Mouse (Mus musculus) midbrain, embryonic 14.5 days (tissue): Measurements from ENCODE around the gene Stard10. TPM values are rescaled to one million over a fixed set of nuclear protein-coding genes. Genes with fewer than 3 reads are reported as not detected.

Experiments
- ATAC-seq: fragments of 200-750 bp; cut with Nextera tagmentation; 2 replicates; pipeline ENCODE4 v1.8.0; 2017; ENCODE audit warnings: moderate number of reproducible peaks, moderate library complexity; ENCODE audit not compliant: low FRiP score, low TSS enrichment
- DNase-seq: peaks from one replicate; pipeline ENCODE4 v3.0.0-alpha.2; 2015
- H3K27ac ChIP-seq: fragments of 300-500 bp; sonication (generic); replicated peaks from 2 replicates; pipeline ENCODE4 v1.5.1; 2014; ENCODE audit warnings: mild to moderate bottlenecking, low read depth, low read length, moderate library complexity
- H3K27me3 ChIP-seq: fragments of 300-500 bp; sonication (generic); 2 replicates; pipeline ENCODE4 v1.6.1; 2014; ENCODE audit warnings: low read length, control low read depth, mixed read lengths; ENCODE audit not compliant: control insufficient read depth, insufficient read depth
- H3K36me3 ChIP-seq: fragments of 300-500 bp; sonication (generic); 2 replicates; pipeline ENCODE4 v1.6.1; 2014; ENCODE audit warnings: low read length, control low read depth; ENCODE audit not compliant: control insufficient read depth, insufficient read depth
- H3K4me1 ChIP-seq: fragments of 300-500 bp; sonication (generic); 2 replicates; pipeline ENCODE4 v1.6.1; 2014; ENCODE audit warnings: mild to moderate bottlenecking, antibody characterized with exemption, low read length, control low read depth; ENCODE audit not compliant: control insufficient read depth, insufficient read depth
- H3K4me2 ChIP-seq: fragments of 300-500 bp; sonication (generic); 2 replicates; pipeline ENCODE4 v1.6.1; 2014; ENCODE audit warnings: mild to moderate bottlenecking, low read length, moderate library complexity
- H3K4me3 ChIP-seq: fragments of 300-500 bp; sonication (generic); replicated peaks from 2 replicates; pipeline ENCODE4 v1.5.1; 2014; ENCODE audit warnings: low read depth, low read length
- H3K9ac ChIP-seq: fragments of 300-500 bp; sonication (generic); replicated peaks from 2 replicates; pipeline ENCODE4 v1.6.1; 2014; ENCODE audit warnings: mild to moderate bottlenecking, low read length, moderate library complexity
- H3K9me3 ChIP-seq: fragments of 300-500 bp; sonication (generic); 2 replicates; pipeline ENCODE4 v1.6.1; 2016; ENCODE audit warnings: low read length, control low read depth, mixed read lengths; ENCODE audit not compliant: control insufficient read depth
- WGBS: fragments of 180-500 bp; shearing (Covaris S2); extraction: QIAGEN DNeasy Blood & Tissue Kit; methylation state at CpG from one replicate; pipeline ENCODE4 v1.1.7; 2014; 5-methylcytosine and 5-hydroxymethylcytosine counted together
- polyA plus RNA-seq: library from polyadenylated mRNA; unstranded; fragments of >200 nt; fragmentation: Nextera tagmentation; extraction: Ambion mirVana; gene quantifications from 2 replicates; pipeline ENCODE4 v1.2.1, GENCODE M21; 2014

Gene Stard10
- polyA plus RNA-seq = 8.8 and 8.9 TPM in 2 replicates

DNA sequence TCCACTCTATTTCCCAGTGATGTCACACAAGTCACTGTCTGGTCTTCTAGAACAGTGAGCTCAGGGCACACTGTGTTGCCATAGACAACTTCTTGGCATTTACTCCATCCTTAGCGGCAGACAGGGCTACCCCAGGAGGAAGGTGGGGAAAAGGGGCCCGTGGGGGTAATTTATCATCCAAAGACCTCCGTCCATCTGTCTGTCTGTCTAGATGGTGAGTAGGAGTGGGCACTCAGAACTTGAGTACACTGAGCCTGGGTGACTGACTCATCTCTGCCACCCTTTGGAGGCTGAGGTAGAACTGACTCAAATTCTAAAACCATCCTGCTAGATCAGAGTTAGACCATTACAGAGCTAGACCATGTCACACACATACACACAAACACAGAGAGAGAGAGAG, at the start of gene Stard10:
Stard10 (plus strand) TSS at position 73 of the 400 bp plus-strand sequence.
- WGBS = 78% methylated on average over 3 of the region's 3 CpGs
- Histone ChIP-seq H3K4me2 (no peak within 1 kb of the TSS), H3K4me1 (0 out of 2 replicates have a peak, but pooled peaks cover 5% of the 10 kb centered on the region)

DNA sequence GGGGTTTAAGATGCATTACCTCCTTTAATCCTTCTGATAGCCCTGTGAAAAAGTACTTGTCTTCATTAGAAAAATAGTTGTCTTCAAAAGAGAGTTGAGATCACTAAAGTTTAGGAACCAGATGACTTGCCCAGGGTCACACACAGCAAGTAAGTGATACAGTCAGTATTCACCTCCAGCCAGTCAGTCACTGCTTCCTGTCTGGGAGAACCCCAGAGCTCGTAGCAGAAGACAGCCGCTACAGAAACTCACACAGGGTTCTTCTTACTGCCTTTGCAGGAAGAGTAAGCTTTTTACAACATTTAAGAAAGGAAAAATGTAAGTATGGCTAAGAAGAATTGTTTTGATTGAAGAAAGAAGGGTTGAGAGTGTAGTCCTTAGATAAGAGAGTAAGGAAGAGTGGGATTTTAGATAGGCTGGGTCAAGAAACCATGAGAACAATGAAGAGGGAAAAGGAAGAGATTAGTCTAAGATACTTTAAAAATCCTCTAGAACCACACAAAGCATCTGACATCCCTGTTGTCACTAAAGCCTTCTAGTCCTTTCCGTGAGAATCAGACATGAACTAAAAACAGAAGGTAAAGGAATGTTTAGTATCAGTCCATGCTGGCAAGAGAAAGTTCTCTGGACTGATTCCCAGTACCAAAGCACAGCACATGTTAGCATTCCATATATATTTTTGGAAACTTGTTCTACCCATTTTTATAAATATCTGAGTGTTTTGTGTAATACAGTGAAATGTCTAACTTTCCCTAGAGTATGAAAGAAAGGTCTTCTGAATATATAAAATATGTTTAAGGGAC, 49.2 kb upstream of the Stard10 start:
- H3K4me1 ChIP-seq = no peaks in the 10 kb centered on the region
- H3K9ac ChIP-seq = no peak overlapping the region
- no peak overlapping the region for H3K27ac ChIP-seq
- WGBS = 88% methylated on average over 3 of the region's 3 CpGs
- no peaks in the 10 kb centered on the region for H3K27me3 ChIP-seq
- no peak for DNase-seq
- H3K36me3 ChIP-seq = peaks cover 14% of the 10 kb centered on the region
- H3K9me3 ChIP-seq = no peaks in the 10 kb centered on the region
- ATAC-seq = no peak
- no peak overlapping the region for H3K4me3 ChIP-seq
- H3K4me2 ChIP-seq = no peak overlapping the region

More for the DNA sequence above, at the start of gene Stard10:
- no peaks in the 10 kb centered on the region for H3K9me3 ChIP-seq
- peaks cover 14% of the 10 kb centered on the region; the same call in 1 of the 2 replicates for H3K27me3 ChIP-seq
- ATAC-seq (no peak), DNase-seq (no peak)
- no peaks in the 10 kb centered on the region for H3K36me3 ChIP-seq
- no peak within 1 kb of the TSS for H3K4me3 ChIP-seq
- no peak within 1 kb of the TSS for H3K27ac ChIP-seq
- no peak within 1 kb of the TSS for H3K9ac ChIP-seq

DNA sequence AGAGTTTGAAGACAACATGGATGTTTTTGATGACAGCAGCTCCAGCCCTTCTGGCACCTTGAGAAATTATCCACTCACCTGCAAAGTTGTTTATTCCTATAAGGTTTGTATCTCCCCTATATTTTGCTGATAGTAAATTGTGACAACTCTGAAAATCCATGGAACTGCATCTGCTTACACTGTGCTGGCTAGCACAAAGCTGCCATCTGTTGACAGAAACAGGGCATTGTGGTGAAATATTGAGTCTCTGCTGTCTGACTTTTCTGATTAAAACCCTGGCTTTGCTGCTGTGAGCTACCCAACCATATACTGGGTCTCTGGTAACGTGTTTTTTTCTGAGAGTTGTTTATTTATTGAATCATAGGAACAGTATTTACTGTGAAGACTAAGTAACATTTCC, 45.3 kb upstream of the Stard10 start:
- no peak overlapping the region for H3K27ac ChIP-seq
- no peak overlapping the region for H3K9ac ChIP-seq
- DNase-seq (peak; percentile 28), ATAC-seq (no peak)
- 89% methylated on average over 1 of the region's 1 CpGs for WGBS
- no peak overlapping the region for H3K4me2 ChIP-seq
- H3K4me3 ChIP-seq = no peak overlapping the region
- no peaks in the 10 kb centered on the region for H3K27me3 ChIP-seq
- H3K9me3 ChIP-seq = no peaks in the 10 kb centered on the region
- peaks cover 46% of the 10 kb centered on the region for H3K36me3 ChIP-seq
- H3K4me1 ChIP-seq = no peaks in the 10 kb centered on the region

DNA sequence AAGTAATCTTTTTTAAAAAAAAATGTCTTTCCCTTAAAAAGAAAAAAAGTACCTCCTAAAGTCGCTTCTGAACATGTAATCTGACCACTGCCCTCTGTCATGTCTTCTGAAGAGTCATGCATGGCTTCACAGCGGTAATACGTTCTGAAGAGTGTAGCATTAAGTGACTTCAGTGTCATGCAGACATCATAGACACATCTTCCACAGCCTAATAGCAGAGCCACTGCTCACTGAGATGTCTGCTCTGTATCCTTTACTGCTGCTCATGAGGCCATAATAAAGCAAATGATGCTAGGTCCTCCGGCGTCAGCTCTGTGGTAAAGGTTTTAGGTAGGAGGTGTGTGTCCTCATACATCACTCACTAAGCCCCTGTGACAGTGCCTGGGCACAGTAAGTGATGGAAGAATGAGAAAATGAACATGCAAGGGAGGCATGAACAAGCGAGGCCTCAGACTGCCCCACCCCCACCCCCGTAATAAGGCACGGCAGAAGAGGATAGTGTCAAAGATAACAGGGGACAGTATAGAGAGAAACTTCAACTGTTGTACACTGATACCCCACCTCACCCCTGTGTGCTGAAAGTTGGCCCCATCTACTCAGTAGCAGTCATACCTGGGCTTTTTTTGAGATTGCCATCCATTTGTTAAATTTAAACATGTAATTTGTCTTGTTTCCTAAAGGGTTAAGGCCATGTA, 44.3 kb upstream of the Stard10 start:
- Histone ChIP-seq H3K27ac (no peak overlapping the region), H3K4me1 (no peaks in the 10 kb centered on the region), H3K4me2 (no peak overlapping the region), H3K9ac (no peak overlapping the region), H3K36me3 (peaks cover 56% of the 10 kb centered on the region), H3K9me3 (no peaks in the 10 kb centered on the region), H3K27me3 (no peaks in the 10 kb centered on the region), H3K4me3 (no peak overlapping the region)
- ATAC-seq = no peak
- no peak for DNase-seq
- WGBS = 93% methylated on average over 8 of the region's 8 CpGs

DNA sequence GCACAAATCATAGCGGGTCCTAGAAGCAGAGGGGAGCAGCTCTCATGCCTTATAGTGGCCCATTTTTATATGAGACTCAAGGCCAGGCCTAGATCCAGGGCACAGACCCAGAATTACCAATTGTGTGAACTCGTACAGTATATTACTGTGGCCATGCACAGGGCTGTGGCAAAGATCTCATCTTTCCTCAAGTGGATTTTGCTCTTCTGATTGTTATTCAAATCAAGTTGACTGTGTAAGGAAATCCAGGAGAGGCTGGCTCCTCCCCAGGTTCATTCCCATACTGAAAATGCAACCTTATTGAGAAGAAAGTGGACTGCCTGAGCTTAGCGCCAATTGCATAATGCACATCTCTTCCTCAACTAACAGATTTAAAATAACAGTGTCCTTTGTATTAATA, 34.2 kb upstream of the Stard10 start:
- H3K27me3 ChIP-seq = no peaks in the 10 kb centered on the region
- no peak overlapping the region for H3K27ac ChIP-seq
- no peak overlapping the region for H3K9ac ChIP-seq
- DNase-seq (no peak), ATAC-seq (no peak)
- H3K4me2 ChIP-seq = no peak overlapping the region
- no peaks in the 10 kb centered on the region for H3K4me1 ChIP-seq
- H3K36me3 ChIP-seq = peaks cover 72% of the 10 kb centered on the region
- no peak overlapping the region for H3K4me3 ChIP-seq
- 84% methylated on average over 3 of the region's 3 CpGs for WGBS
- H3K9me3 ChIP-seq = no peaks in the 10 kb centered on the region

DNA sequence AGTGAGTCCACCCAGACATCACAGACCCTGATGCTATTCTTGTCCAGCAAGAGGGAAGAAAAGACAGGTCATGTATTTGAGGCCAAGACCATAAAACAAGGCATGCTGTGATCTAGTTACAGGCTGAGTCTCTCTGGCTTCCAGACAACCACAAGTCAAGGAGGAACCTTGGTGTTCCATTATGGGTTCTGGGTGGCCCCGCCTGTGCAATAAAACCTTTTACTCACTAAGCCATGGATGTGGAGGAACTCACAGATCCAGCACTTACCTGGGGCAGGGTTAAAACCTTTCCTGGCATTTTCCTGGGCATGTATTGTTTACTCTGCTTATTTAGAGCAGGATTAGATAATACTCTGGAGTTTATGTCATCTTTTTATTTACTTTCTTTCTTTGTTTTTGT, 32.4 kb upstream of the Stard10 start:
- H3K36me3 ChIP-seq = peaks cover 57% of the 10 kb centered on the region

DNA sequence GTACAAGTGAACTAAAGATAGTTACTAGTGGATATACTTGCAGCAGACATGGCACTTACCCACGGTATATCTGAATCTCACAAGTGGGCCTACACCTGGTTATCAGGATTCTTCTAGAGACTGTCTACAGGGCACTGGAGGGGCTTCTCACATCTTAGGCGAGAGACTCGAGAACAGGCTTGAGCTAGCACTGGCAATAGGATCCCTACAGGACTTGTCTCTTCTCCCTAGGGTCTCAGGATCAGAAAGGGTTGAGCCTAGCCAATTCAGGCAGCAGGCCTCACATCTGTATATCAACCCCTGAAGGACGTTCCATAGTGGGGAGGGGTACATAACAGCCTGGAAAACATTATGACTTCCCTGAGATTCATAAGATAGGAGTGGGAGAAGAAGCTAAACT, 30.0 kb upstream of the Stard10 start:
- 81% methylated on average over 4 of the region's 4 CpGs for WGBS
- H3K36me3 ChIP-seq = peaks cover 50% of the 10 kb centered on the region

More for the DNA sequence above, 32.4 kb upstream of the Stard10 start:
- H3K4me1 ChIP-seq = no peaks in the 10 kb centered on the region
- ATAC-seq (no peak), DNase-seq (no peak)
- WGBS = 93% methylated on average over 1 of the region's 1 CpGs
- no peak overlapping the region for H3K4me2 ChIP-seq
- H3K27ac ChIP-seq = no peak overlapping the region
- H3K9ac ChIP-seq = no peak overlapping the region
- H3K4me3 ChIP-seq = no peak overlapping the region
- no peaks in the 10 kb centered on the region for H3K27me3 ChIP-seq
- no peaks in the 10 kb centered on the region for H3K9me3 ChIP-seq

DNA sequence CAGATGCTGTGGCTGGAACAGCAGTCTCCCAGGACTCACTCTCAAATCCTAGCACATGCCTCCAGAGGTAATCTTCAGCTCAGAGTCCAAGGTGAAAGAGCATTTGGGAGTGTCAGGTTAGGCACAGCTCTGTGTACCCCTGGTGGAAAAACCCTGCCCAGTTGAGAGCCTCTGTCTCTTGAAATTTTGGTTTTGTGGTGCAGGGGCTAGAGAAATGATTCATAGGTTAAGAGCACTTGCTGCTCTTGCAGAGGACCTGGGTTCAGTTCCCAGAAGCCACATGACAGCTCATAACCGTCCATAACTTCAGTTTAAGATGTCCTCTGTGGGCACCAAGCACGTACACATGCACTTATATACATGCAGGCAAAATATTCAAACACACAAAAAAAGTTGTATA, 29.1 kb upstream of the Stard10 start:
- 90% methylated on average over 2 of the region's 2 CpGs for WGBS
- peaks cover 41% of the 10 kb centered on the region for H3K36me3 ChIP-seq
- H3K27ac ChIP-seq = no peak overlapping the region

More for the DNA sequence above, 30.0 kb upstream of the Stard10 start:
- Histone ChIP-seq H3K9ac (no peak overlapping the region), H3K4me2 (no peak overlapping the region), H3K9me3 (no peaks in the 10 kb centered on the region), H3K27ac (no peak overlapping the region), H3K27me3 (no peaks in the 10 kb centered on the region), H3K4me3 (no peak overlapping the region), H3K4me1 (no peaks in the 10 kb centered on the region)
- DNase-seq (no peak), ATAC-seq (no peak)

More for the DNA sequence above, 29.1 kb upstream of the Stard10 start:
- H3K9me3 ChIP-seq = no peaks in the 10 kb centered on the region
- H3K27me3 ChIP-seq = no peaks in the 10 kb centered on the region
- no peak overlapping the region for H3K4me3 ChIP-seq
- no peak for ATAC-seq
- no peak overlapping the region for H3K9ac ChIP-seq
- no peaks in the 10 kb centered on the region for H3K4me1 ChIP-seq
- no peak for DNase-seq
- H3K4me2 ChIP-seq = no peak overlapping the region
